Mouse (Mus musculus): ENCODE measurements around the gene Zbtb45.

GRCm38 (mm10) chr7:13006011-13006410 is 3.8 kb downstream of the Zbtb45 start:
- TF ChIP-seq EP300 (IDR thresholded peaks at IDR 0.05; ENCODE audit: low read depth in 1 of 2, low read length in 2 of 2) (no peak), MAFK (IDR thresholded peaks at IDR 0.05; ENCODE audit: borderline replicate concordance, low read depth, low read length) (no peak), ZNF384 (IDR thresholded peaks at IDR 0.05; ENCODE audit: low read depth, low read length) (no peak), CTCF (IDR thresholded peaks at IDR 0.05 in 2 of 3, conservative IDR thresholded peaks at IDR 0.05 in 1 of 3; ENCODE audit: control insufficient read depth in 1 of 3, insufficient read depth in 1 of 3, low read depth in 2 of 3, low read length in 3 of 3, poor library complexity in 1 of 3, severe bottlenecking in 1 of 3) (no peak), POLR2A (IDR thresholded peaks at IDR 0.05; ENCODE audit: control insufficient read depth in 1 of 2, insufficient read depth in 1 of 2, low read depth in 1 of 2, low read length in 2 of 2, poor library complexity in 1 of 2) (no peak)
